Mouse (Mus musculus) B cell, adult 2 months (primary cell): Measurements from ENCODE around the gene Irs4.

Experiments used
- DNase-seq, 2 experiments: peaks; one replicate each; pipeline ENCODE4 v3.0.0; 2022

The Irs4 gene

GRCm38 (mm10) chrX:141724937-141725918 lies at the start of gene Irs4:
Gene Irs4 (minus strand): TSS chrX:141725263.
- DNase-seq: no peak

- DNase-seq: no peak
Observed at GRCm38 (mm10) chrX:141750360-141750759, 25.3 kb upstream of the Irs4 start.

GRCm38 (mm10) chrX:141729570-141729969 lies 4.5 kb upstream of the Irs4 start:
- no peak for DNase-seq

GRCm38 (mm10) chrX:141724391-141724891 lies 622 bp downstream of the Irs4 start:
- DNase-seq: no peak

GRCm38 (mm10) chrX:141723936-141724335 lies 1.1 kb downstream of the Irs4 start:
- DNase-seq: no peak

- DNase-seq: no peak
Observed at GRCm38 (mm10) chrX:141721725-141722124, 3.3 kb downstream of the Irs4 start.
